10 mouse cellular contexts compared by ENCODE assay signal in the genomic region with DNA sequence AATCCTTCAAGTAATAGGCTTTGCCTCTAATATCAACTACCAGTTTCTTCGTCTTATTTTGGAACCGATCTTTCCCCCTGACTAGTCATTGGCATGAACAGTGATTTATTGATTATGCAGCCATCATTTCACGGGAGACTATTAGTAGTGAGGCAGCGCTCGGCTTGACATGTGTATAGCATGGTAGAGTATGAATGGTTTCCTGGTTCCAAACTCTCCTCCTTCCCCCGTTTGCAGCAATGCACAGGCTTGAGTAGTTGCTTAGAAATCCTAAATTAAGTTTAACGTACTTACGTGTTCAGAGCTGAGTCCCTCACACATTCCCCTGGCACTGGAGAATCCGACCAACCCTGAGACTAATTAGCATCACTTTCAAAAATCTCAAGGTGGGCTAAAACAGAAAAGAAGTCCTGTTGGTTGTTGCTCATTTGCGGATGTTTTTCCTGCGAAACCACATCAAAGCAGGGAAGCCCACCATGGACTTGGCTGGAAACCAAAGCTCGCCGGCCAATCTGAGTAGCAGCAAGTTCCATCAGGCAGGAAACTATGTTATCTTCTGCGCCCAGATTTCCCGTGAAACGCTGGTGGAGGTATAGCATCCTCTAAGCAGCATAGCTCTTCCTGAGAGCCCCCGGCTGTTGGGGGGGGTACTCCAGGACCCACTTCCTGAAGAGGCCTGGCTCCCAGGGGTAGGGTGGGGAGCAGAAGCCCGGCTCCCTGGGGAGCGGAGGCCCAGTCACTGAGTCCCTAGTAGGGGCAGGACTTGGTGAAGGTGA. TPM values are rescaled to one million over a fixed set of nuclear protein-coding genes. Genes with fewer than 3 reads are reported as not detected.
A peak's percentile ranks its signal among the peaks of the same experiment; 100 is the strongest.
DNase-seq lines count a peak whose midpoint lies in the region; ATAC-seq and TF ChIP-seq lines count a peak whose summit lies in the region.
"Had no signal": no experiment of that assay in that cellular context is flagged by ENCODE, and none has a peak within 500 bp of the region (broad histone marks: within the 10 kb centered on the region; RNA-seq: fewer than 3 reads in every experiment).

No protein-coding gene starts in this region.

- no peaks in the 10 kb centered on the region for H3K36me3 ChIP-seq in kidney, embryonic 15.5 days
- no peaks in the 10 kb centered on the region for H3K36me3 ChIP-seq in heart, embryonic 12.5 days
- no peaks in the 10 kb centered on the region for H3K36me3 ChIP-seq in liver, embryonic 16.5 days (ENCODE audit: control insufficient read depth, insufficient read depth)
- H3K36me3 ChIP-seq in intestine, postnatal 0 days (ENCODE audit: control insufficient read depth, insufficient read depth) = no peaks in the 10 kb centered on the region

- no peak overlapping the region for H3K4me3 ChIP-seq in kidney, embryonic 15.5 days (replicated peaks)
- no peak overlapping the region for H3K4me3 ChIP-seq in heart, embryonic 12.5 days
- no peak overlapping the region for H3K4me3 ChIP-seq in liver, embryonic 16.5 days (ENCODE audit: low read depth, low read length)
- H3K4me3 ChIP-seq in intestine, postnatal 0 days (ENCODE audit: low read depth, low read length) = no peak overlapping the region

- peaks cover 3% of the 10 kb centered on the region for H3K4me1 ChIP-seq in kidney, embryonic 15.5 days
- no peaks in the 10 kb centered on the region for H3K4me1 ChIP-seq in heart, embryonic 12.5 days (replicated peaks)
- no peaks in the 10 kb centered on the region for H3K4me1 ChIP-seq in liver, embryonic 16.5 days (ENCODE audit: control insufficient read depth, low read depth, low read length)
- H3K4me1 ChIP-seq in intestine, postnatal 0 days (replicated peaks; ENCODE audit: control insufficient read depth, insufficient read depth, low read length) = no peaks in the 10 kb centered on the region

- no peak overlapping the region for H3K9ac ChIP-seq in kidney, embryonic 15.5 days
- no peak overlapping the region for H3K9ac ChIP-seq in heart, embryonic 12.5 days
- H3K9ac ChIP-seq in liver, embryonic 16.5 days (ENCODE audit: low read depth, low read length) = no peak overlapping the region
- no peak overlapping the region for H3K9ac ChIP-seq in intestine, postnatal 0 days (ENCODE audit: low read depth, low read length)

- 68% methylated on average over 19 of the region's 19 CpGs for WGBS in kidney, embryonic 15.5 days
- WGBS in heart, embryonic 12.5 days = 51% methylated on average over 19 of the region's 19 CpGs
- WGBS in liver, embryonic 16.5 days (ENCODE audit: insufficient replicate concordance) = 23% methylated on average over 19 of the region's 19 CpGs
- whole genome bisulfite sequencing in intestine, postnatal 0 days = 74% methylated on average over 19 of the region's 19 CpGs

- no peaks in the 10 kb centered on the region for H3K9me3 ChIP-seq in kidney, embryonic 15.5 days (replicated peaks)
- H3K9me3 ChIP-seq in heart, embryonic 12.5 days (replicated peaks) = no peaks in the 10 kb centered on the region
- no peaks in the 10 kb centered on the region for H3K9me3 ChIP-seq in liver, embryonic 16.5 days (replicated peaks; ENCODE audit: control insufficient read depth, low read length)
- H3K9me3 ChIP-seq in intestine, postnatal 0 days (ENCODE audit: control insufficient read depth) = no peaks in the 10 kb centered on the region

- DNase-seq in kidney, adult 9 months = no peak
- DNase-seq in right cerebral cortex, adult 18-20 months = no peak

- H3K4me2 ChIP-seq in kidney, embryonic 15.5 days = 0 out of 2 replicates have a peak overlapping the region, but pooled peaks have one; percentile 19
- H3K4me2 ChIP-seq in heart, embryonic 12.5 days = peak overlapping the region; percentile 30
- H3K4me2 ChIP-seq in liver, embryonic 16.5 days (ENCODE audit: low read depth, low read length) = no peak overlapping the region
- H3K4me2 ChIP-seq in intestine, postnatal 0 days (replicated peaks; ENCODE audit: low read depth) = no peak overlapping the region

- H3K27ac ChIP-seq in kidney, embryonic 15.5 days = peak overlapping the region; percentile 59; the same call in 1 of the 2 replicates
- peak overlapping the region; percentile 52 for H3K27ac ChIP-seq in heart, embryonic 12.5 days (ENCODE audit: poor library complexity, severe bottlenecking)
- H3K27ac ChIP-seq in liver, embryonic 16.5 days (ENCODE audit: low read length) = no peak overlapping the region
- H3K27ac ChIP-seq in intestine, postnatal 0 days (ENCODE audit: low read depth, low read length) = no peak overlapping the region
- H3K27ac ChIP-seq: stomach, postnatal 0 days had no signal

- H3K27me3 ChIP-seq in kidney, embryonic 15.5 days = no peaks in the 10 kb centered on the region
- no peaks in the 10 kb centered on the region for H3K27me3 ChIP-seq in heart, embryonic 12.5 days (replicated peaks)
- H3K27me3 ChIP-seq in liver, embryonic 16.5 days (ENCODE audit: control insufficient read depth, insufficient read depth, low read depth, low read length) = no peaks in the 10 kb centered on the region
- no peaks in the 10 kb centered on the region for H3K27me3 ChIP-seq in intestine, postnatal 0 days (replicated peaks; ENCODE audit: control insufficient read depth, insufficient read depth, low read length)

- TF ChIP-seq CTCF in intestine, postnatal 0 days (IDR thresholded peaks at IDR 0.05; ENCODE audit: low read depth) = no peak

- peak; percentile 56; the same call in 1 of the 2 replicates for ATAC-seq in kidney, embryonic 15.5 days (replicated peaks; ENCODE audit: low FRiP score)
- peak; percentile 81 for ATAC-seq in common myeloid progenitor, adult 5-6 weeks (replicated peaks; ENCODE audit: low read depth, poor library complexity, severe bottlenecking)
- ATAC-seq in heart, embryonic 12.5 days (ENCODE audit: insufficient number of reproducible peaks, low FRiP score) = peak; percentile 84
- ATAC-seq in liver, embryonic 16.5 days (ENCODE audit: low read depth) = 0 out of 2 replicates have a peak, but pooled peaks have one; percentile 24
- no peak for ATAC-seq in intestine, postnatal 0 days
- no peak for ATAC-seq in activated CD4-positive, CD25-positive, alpha-beta regulatory T cell, adult 4 months

RNA-seq across cellular contexts. Expression of a gene that starts 37.9 kb away (rescaled TPM):
- 36.7 and 39.9 TPM in 2 replicates for polyA plus RNA-seq in kidney, embryonic 15.5 days (2015; fragmentation: Nextera tagmentation; extraction: Ambion mirVana)
- total RNA-seq in common myeloid progenitor, adult 5-6 weeks (2017) = 0.14 and 0.29 TPM in 2 replicates
- 2.6 and 4.2 TPM in 2 replicates for polyA plus RNA-seq in heart, embryonic 12.5 days (2016; fragmentation: Nextera tagmentation; extraction: Ambion mirVana)
- polyA plus RNA-seq in liver, embryonic 16.5 days (2015; fragmentation: Nextera tagmentation; extraction: Ambion mirVana) = 18.9 and 20.3 TPM in 2 replicates
- polyA plus RNA-seq in intestine, postnatal 0 days (2015; fragmentation: Nextera tagmentation; extraction: Ambion mirVana) = 55.8 and 68.8 TPM in 2 replicates
- polyA plus RNA-seq in activated CD4-positive, CD25-positive, alpha-beta regulatory T cell, adult 4 months (2017; shearing (Covaris generic)) = 1 to 10 TPM; 1.7 to 2.2 TPM
- total RNA-seq: neutrophil, adult 5-6 weeks had no signal

Comparison
In these comparisons a context has a peak if more than half of its experiments do, and no peak if none do; other contexts are left out.
1. ATAC-seq: peak in kidney, embryonic 15.5 days (single experiment), common myeloid progenitor, adult 5-6 weeks (single experiment), heart, embryonic 12.5 days (single experiment) and liver, embryonic 16.5 days (single experiment); none in intestine, postnatal 0 days (single experiment) and activated CD4-positive, CD25-positive, alpha-beta regulatory T cell, adult 4 months (single experiment).
2. H3K27ac ChIP-seq: peak in kidney, embryonic 15.5 days (single experiment) and heart, embryonic 12.5 days (single experiment); none in liver, embryonic 16.5 days (single experiment) and intestine, postnatal 0 days (single experiment).
3. H3K4me2 ChIP-seq: peak in kidney, embryonic 15.5 days (single experiment) and heart, embryonic 12.5 days (single experiment); none in liver, embryonic 16.5 days (single experiment) and intestine, postnatal 0 days (single experiment).